Mouse (Mus musculus): ENCODE data around the gene Ccdc171. TPM values are rescaled to one million over a fixed set of nuclear protein-coding genes. Genes with fewer than 3 reads are reported as not detected.

The Ccdc171 gene
- polyA plus RNA-seq, 1 experiment from 2014 or later: 5.8 TPM

DNA sequence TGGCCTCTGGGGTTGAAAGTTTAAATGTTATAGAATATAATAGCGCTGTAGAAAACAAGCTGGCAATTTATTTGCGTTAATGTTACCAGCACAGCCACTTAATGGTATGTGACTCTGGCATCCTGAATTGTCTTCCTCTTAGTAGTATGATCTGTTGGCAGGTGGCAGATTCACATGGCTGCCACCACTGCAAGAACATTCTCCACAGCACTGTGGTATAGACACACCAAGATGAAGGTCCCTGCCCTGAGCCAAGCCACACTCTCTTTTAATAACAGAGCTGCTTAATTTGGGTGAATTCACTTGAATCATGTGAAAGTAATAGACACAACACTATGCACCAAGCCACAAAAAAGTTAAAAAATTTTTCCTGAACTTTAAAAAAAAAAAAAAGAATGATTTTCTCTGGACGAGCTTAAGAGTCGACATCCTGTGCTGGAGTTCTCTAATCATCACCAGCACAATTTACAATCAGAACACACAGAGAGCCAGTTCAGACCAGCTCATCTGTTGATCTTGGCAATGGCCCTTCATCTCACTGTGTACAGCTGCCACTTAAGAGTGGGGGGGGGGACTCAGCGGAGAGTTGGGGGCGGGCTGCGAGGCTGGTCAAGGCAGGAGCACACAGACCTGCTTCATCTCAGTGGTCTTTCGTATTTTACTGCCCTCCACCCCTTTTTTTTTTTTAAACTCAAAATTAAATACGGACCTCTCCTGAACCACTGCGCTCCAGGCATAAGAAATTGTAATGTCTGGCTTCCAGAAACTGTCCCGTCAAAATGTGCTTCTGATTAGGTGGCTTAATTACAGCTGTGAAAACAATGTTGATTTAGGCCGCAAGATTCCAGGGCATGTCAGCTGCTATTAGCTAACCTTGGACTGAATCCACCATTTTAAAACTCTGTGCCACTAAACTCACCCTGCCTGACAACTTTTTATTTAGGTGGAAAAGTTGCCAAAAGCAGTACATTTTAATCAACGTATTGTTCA is 305.8 kb downstream of the Ccdc171 start:
- H3K4me2 ChIP-seq (replicated peaks): no peak overlapping the region
- ATAC-seq (ENCODE audit: low FRiP score): no peak
- H3K9ac ChIP-seq: no peak overlapping the region
- WGBS: 65% methylated on average over 13 of the region's 13 CpGs
- no peaks in the 10 kb centered on the region for H3K27me3 ChIP-seq
- H3K27ac ChIP-seq: no peak overlapping the region
- H3K4me1 ChIP-seq: no peaks in the 10 kb centered on the region
- H3K4me3 ChIP-seq: no peak overlapping the region
- H3K36me3 ChIP-seq: no peaks in the 10 kb centered on the region
- H3K9me3 ChIP-seq (replicated peaks): no peaks in the 10 kb centered on the region

DNA sequence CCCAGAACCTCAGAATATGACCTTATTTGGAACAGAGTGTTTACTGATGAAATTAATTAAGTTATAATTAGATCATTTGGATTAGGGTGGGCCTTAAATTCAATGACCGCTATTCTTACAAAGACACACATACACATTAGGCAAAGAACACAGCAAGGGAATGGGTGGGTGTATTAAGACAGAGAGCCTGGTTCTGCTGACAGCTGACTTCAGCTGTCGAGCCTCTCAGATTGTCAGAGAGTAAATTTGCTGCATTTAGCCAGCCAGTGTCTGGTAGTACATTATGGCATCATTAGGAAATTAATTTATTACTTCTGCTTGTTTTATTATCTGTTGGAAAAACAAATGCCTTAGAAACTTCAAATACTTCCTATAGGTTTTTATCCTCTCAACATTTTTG is 313.7 kb downstream of the Ccdc171 start:
- no peak overlapping the region for H3K27ac ChIP-seq
- WGBS: 67% methylated on average over 2 of the region's 2 CpGs
- no peak for ATAC-seq (ENCODE audit: low FRiP score)
- H3K4me1 ChIP-seq: no peaks in the 10 kb centered on the region
- H3K4me2 ChIP-seq (replicated peaks): no peak overlapping the region
- H3K36me3 ChIP-seq: no peaks in the 10 kb centered on the region
- no peak overlapping the region for H3K9ac ChIP-seq
- no peaks in the 10 kb centered on the region for H3K27me3 ChIP-seq
- H3K9me3 ChIP-seq (replicated peaks): no peaks in the 10 kb centered on the region
- no peak overlapping the region for H3K4me3 ChIP-seq

DNA sequence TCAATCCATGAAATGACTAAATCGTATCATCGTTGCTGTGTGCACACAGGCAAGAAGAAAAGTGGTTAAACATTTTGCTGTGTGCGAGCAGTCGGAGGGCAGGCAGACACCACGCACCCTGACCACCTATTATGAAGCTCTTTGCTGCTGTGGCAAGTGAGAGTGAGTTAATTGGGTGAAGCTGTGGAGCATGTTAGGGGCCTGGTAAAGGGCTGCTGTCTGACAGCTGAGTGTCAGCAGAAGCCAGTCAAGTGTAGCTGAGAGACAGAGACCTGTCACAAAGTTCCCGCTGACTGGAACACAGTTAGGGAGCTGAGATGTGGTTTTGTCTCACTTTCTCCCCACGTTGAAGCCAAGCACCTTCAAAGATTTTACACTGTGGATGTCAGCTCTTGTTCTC is 321.0 kb downstream of the Ccdc171 start:
- no peaks in the 10 kb centered on the region for H3K9me3 ChIP-seq (replicated peaks)
- peaks cover 7% of the 10 kb centered on the region; the same call in 1 of the 2 replicates for H3K4me1 ChIP-seq
- H3K27ac ChIP-seq: no peak overlapping the region
- H3K4me2 ChIP-seq (replicated peaks): no peak overlapping the region
- H3K9ac ChIP-seq: no peak overlapping the region
- no peaks in the 10 kb centered on the region for H3K36me3 ChIP-seq
- no peak for ATAC-seq (ENCODE audit: low FRiP score)
- no peaks in the 10 kb centered on the region for H3K27me3 ChIP-seq
- WGBS: 57% methylated on average over 7 of the region's 7 CpGs
- no peak overlapping the region for H3K4me3 ChIP-seq

DNA sequence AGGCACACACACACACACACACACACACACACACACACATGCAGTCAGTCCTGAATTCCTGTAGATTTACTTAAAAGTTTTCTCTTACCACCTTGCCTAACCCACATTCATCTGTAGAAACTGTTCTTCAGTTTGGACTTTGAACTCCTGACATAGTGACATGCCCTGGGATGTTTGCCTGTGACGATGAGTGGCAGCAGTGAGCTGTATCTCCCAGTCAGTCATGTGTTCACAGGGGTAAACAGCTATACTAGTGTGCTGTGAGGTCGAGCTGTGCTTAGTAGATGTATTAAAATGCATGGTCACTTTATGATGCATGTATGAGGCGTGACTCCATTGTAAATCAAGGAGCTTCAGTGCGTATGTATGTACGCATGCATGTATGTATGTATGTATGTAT is 328.5 kb downstream of the Ccdc171 start:
- WGBS: 89% methylated on average over 5 of the region's 5 CpGs
- H3K4me3 ChIP-seq: no peak overlapping the region
- no peak for ATAC-seq (ENCODE audit: low FRiP score)

DNA sequence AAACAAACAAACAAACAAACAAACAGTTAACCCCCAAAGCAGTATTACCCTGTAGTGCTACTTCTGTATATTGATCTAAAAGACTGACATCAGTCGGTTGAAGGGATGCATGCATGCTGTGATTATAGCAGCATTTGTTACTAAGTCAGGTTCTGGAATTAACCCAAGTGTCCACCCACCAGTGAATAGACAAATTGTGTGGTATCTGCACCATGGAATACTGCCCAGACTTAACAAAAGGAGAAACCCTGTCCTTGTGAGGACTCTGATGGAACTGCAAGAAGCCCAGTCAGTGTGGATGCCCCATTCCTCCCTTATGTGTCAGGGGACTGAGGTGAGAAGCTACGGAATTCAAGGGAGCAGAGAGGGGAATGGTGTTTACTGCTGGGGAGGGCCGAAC is 336.4 kb downstream of the Ccdc171 start:
- Histone ChIP-seq H3K9ac (no peak overlapping the region), H3K4me1 (no peaks in the 10 kb centered on the region), H3K36me3 (no peaks in the 10 kb centered on the region), H3K9me3 (replicated peaks) (no peaks in the 10 kb centered on the region), H3K27me3 (no peaks in the 10 kb centered on the region), H3K27ac (no peak overlapping the region), H3K4me3 (no peak overlapping the region), H3K4me2 (replicated peaks) (no peak overlapping the region)
- WGBS: 74% methylated on average over 3 of the region's 3 CpGs
- ATAC-seq (ENCODE audit: low FRiP score): no peak

More for the DNA sequence above, 328.5 kb downstream of the Ccdc171 start:
- Histone ChIP-seq H3K36me3 (no peaks in the 10 kb centered on the region), H3K27me3 (no peaks in the 10 kb centered on the region), H3K4me2 (replicated peaks) (no peak overlapping the region), H3K9me3 (replicated peaks) (no peaks in the 10 kb centered on the region), H3K4me1 (no peaks in the 10 kb centered on the region), H3K27ac (no peak overlapping the region), H3K9ac (no peak overlapping the region)

DNA sequence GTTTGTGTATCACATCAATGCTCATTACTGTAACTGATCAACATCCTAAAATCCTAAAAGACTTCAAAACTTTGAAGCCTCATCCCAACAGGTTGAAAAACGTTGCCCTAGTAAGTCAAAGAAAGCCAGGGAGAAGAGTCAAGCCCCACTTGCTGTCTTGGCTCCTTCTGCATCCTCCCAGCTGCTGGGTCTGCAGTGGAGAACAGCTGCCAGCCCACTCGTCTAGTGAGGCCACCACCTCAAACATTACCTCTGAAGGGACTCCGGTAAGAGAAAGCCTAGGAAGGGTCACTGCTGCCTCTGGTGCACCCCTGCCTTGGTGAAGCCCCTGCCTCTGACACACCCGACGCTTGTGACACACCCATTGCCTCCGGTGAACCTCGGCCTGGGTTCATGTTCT is 336.9 kb downstream of the Ccdc171 start:
- no peaks in the 10 kb centered on the region for H3K36me3 ChIP-seq
- no peaks in the 10 kb centered on the region for H3K4me1 ChIP-seq
- no peaks in the 10 kb centered on the region for H3K9me3 ChIP-seq (replicated peaks)
- no peak overlapping the region for H3K9ac ChIP-seq
- H3K27ac ChIP-seq: no peak overlapping the region
- no peak overlapping the region for H3K4me3 ChIP-seq
- 84% methylated on average over 7 of the region's 7 CpGs for WGBS
- no peak for ATAC-seq (ENCODE audit: low FRiP score)
- no peaks in the 10 kb centered on the region for H3K27me3 ChIP-seq
- no peak overlapping the region for H3K4me2 ChIP-seq (replicated peaks)

DNA sequence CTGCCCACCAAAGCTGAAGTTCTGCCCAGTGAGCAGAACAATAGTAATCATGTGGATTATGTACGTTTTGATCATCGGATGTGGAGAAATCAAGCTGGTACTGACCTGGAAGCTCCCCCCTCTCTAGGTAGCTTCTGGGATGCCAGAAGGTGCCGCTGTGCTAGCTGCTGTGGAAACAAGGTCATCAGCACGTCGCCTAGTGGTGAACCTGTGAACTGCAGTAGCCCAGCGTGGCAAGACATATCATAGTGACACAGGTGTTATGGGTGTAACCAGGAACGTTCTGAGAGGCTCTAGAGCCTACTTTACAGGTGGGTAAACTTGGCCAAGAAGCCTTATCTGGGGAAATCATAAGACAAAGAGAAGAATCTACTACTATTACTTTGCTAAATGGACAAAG is 351.3 kb downstream of the Ccdc171 start:
- Histone ChIP-seq H3K27ac (no peak overlapping the region), H3K9me3 (replicated peaks) (no peaks in the 10 kb centered on the region), H3K4me1 (no peaks in the 10 kb centered on the region), H3K4me2 (replicated peaks) (no peak overlapping the region), H3K36me3 (no peaks in the 10 kb centered on the region), H3K9ac (no peak overlapping the region), H3K4me3 (no peak overlapping the region), H3K27me3 (no peaks in the 10 kb centered on the region)
- ATAC-seq (ENCODE audit: low FRiP score): no peak
- 60% methylated on average over 7 of the region's 7 CpGs for WGBS

DNA sequence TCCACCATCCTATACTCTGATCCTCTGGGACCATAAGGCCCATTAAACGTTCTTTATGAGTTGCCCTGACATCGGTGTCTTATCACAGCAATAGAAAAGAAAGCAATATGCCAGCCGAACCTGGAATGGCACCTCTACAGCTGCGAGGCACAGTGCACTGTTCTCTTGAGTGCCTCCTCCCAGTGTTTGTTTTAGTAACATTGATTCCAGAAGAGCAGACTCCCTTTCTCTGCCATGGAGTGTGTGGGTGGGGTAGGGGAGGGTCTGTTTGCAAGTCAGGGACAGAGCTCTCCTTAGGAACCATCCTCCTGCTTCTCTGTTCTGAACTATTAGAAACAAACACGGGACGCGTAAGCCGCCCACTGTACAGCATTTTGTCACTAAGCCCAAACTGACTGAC is 352.9 kb downstream of the Ccdc171 start:
- no peaks in the 10 kb centered on the region for H3K27me3 ChIP-seq
- no peak overlapping the region for H3K4me3 ChIP-seq
- H3K36me3 ChIP-seq: no peaks in the 10 kb centered on the region
- no peaks in the 10 kb centered on the region for H3K4me1 ChIP-seq
- H3K4me2 ChIP-seq (replicated peaks): no peak overlapping the region
- no peaks in the 10 kb centered on the region for H3K9me3 ChIP-seq (replicated peaks)
- no peak overlapping the region for H3K27ac ChIP-seq
- WGBS: 73% methylated on average over 8 of the region's 8 CpGs
- no peak overlapping the region for H3K9ac ChIP-seq
- ATAC-seq (ENCODE audit: low FRiP score): no peak

DNA sequence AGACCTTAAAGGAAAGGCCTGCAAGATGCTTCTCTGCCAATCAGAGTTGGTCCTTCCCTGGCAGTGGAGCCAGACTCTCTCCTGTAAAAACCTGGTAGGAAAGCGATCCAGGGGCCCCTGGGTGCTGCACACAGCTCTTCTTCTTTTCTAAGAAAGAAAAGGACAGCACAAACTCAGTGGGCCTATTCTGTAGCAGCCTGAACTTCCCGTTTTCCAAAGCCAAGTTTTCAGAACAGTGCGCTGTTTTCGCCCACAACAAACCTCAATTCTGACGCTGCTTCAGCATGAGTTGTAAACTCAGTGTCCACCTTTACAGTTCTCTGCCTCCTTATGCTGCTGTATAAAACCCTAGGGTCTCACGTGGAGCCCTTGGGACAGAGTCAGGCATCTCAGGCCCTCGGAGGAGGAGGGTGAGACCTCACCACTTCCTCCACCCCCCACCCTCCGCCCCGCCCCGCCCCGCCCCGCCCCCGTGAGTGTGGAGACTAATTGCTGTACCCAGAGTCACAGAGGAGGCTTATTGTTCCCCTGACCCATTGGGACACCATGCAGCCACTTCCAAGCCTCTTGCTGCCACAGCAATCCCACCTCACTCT is 363.2 kb downstream of the Ccdc171 start:
- H3K27ac ChIP-seq: no peak overlapping the region
- no peaks in the 10 kb centered on the region for H3K27me3 ChIP-seq
- H3K4me3 ChIP-seq: no peak overlapping the region
- no peak for ATAC-seq (ENCODE audit: low FRiP score)
- H3K4me2 ChIP-seq (replicated peaks): no peak overlapping the region
- WGBS: 47% methylated on average over 13 of the region's 13 CpGs
- no peaks in the 10 kb centered on the region for H3K36me3 ChIP-seq
- no peaks in the 10 kb centered on the region for H3K9me3 ChIP-seq (replicated peaks)
- H3K4me1 ChIP-seq: peaks cover 4% of the 10 kb centered on the region; the same call in 1 of the 2 replicates
- no peak overlapping the region for H3K9ac ChIP-seq

DNA sequence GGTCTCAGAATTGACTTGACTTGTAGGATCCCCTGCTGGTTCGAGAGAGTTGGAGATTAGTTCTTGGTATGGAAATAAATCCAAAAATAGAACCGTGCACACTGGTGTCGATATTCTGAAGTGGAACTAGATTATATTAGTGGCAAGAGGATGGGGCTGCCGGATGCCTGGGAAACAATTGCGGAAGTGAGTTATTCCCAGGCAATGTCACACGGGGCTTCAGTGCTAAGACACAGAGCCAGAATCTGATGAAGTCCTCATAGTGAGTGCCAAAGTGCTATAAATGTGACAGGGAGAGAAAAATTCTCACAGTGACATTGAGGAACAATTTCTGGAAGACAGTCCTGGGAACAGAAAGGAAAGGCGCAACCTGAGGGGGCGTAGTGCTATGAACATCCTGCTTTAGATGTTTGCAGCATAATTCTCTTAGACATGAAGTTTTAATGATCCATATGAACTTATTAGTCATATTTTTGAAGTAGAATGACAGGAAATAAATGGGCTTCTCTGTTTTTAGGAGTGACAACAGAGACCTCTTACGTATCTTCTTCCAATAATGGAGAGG is 376.8 kb downstream of the Ccdc171 start:
- no peak overlapping the region for H3K27ac ChIP-seq
- H3K4me2 ChIP-seq (replicated peaks): no peak overlapping the region
- no peaks in the 10 kb centered on the region for H3K36me3 ChIP-seq
- no peaks in the 10 kb centered on the region for H3K9me3 ChIP-seq (replicated peaks)
- H3K27me3 ChIP-seq: no peaks in the 10 kb centered on the region
- 90% methylated on average over 9 of the region's 9 CpGs for WGBS
- no peak overlapping the region for H3K4me3 ChIP-seq
- H3K4me1 ChIP-seq: no peaks in the 10 kb centered on the region
- no peak for ATAC-seq (ENCODE audit: low FRiP score)
- H3K9ac ChIP-seq: no peak overlapping the region

Measured in hindbrain, embryonic 12.5 days (tissue).